Mouse (Mus musculus) liver, postnatal 0 days (tissue): ENCODE results near the gene Eef1e1. TPM values are rescaled to one million over a fixed set of nuclear protein-coding genes. Genes with fewer than 3 reads are reported as not detected.

Experiments used
- ATAC-seq: fragments of 200-750 bp; cut with Nextera tagmentation; 2 replicates; pipeline ENCODE4 v1.8.0; 2017; ENCODE audit warnings: mild to moderate bottlenecking, moderate library complexity
- DNase-seq: peaks from one replicate; pipeline ENCODE4 v3.0.0-alpha.2; 2016
- H3K27ac ChIP-seq: fragments of 300-500 bp; sonication (generic); 2 replicates; pipeline ENCODE4 v1.5.1; 2014; ENCODE audit warnings: antibody characterized with exemption, moderate library complexity, mild to moderate bottlenecking, low read depth
- H3K27me3 ChIP-seq: fragments of 300-500 bp; sonication (generic); 2 replicates; pipeline ENCODE4 v1.6.1; 2014; ENCODE audit warnings: low read length, control low read depth, mixed read lengths; ENCODE audit not compliant: insufficient read depth
- H3K36me3 ChIP-seq: fragments of 300-500 bp; sonication (generic); replicated peaks from 2 replicates; pipeline ENCODE4 v1.6.1; 2014; ENCODE audit warnings: mild to moderate bottlenecking, control low read depth, low read length, moderate library complexity, mixed read lengths; ENCODE audit not compliant: insufficient read depth
- H3K4me1 ChIP-seq: fragments of 300-500 bp; sonication (generic); 2 replicates; pipeline ENCODE4 v1.6.1; 2014; ENCODE audit warnings: antibody characterized with exemption, mild to moderate bottlenecking, control low read depth; ENCODE audit not compliant: insufficient read depth
- H3K4me2 ChIP-seq: fragments of 300-500 bp; sonication (generic); 2 replicates; pipeline ENCODE4 v1.6.1; 2014; ENCODE audit warnings: low read depth, mild to moderate bottlenecking, low read length, moderate library complexity, mixed read lengths
- H3K4me3 ChIP-seq: fragments of 300-500 bp; sonication (generic); 2 replicates; pipeline ENCODE4 v1.5.1; 2014; ENCODE audit warnings: low read depth, low read length
- H3K9ac ChIP-seq: fragments of 300-500 bp; sonication (generic); replicated peaks from 2 replicates; pipeline ENCODE4 v1.6.1; 2014; ENCODE audit warnings: mild to moderate bottlenecking, moderate library complexity
- H3K9me3 ChIP-seq: fragments of 300-500 bp; sonication (generic); 2 replicates; pipeline ENCODE4 v1.6.1; 2016; ENCODE audit warnings: mild to moderate bottlenecking, control low read depth, low read length, mixed read lengths
- CTCF ChIP-seq: sonication (generic); IDR thresholded peaks from 2 replicates; pipeline ENCODE4 v1.5.1; 2016; ENCODE audit warnings: antibody characterized with exemption, low read depth
- EP300 ChIP-seq: IDR thresholded peaks from 2 replicates; pipeline ENCODE4 v1.6.1; 2016; ENCODE audit warnings: antibody characterized with exemption, low read depth, mild to moderate bottlenecking
- WGBS: fragments of 180-500 bp; shearing (Covaris S2); extraction: QIAGEN DNeasy Blood & Tissue Kit; methylation state at CpG from one replicate; pipeline ENCODE4 v1.1.7; 2014; ENCODE audit not compliant: insufficient replicate concordance; 5-methylcytosine and 5-hydroxymethylcytosine counted together
- polyA plus RNA-seq: library from polyadenylated mRNA; unstranded; fragments of >200 nt; fragmentation: Nextera tagmentation; extraction: Ambion mirVana; gene quantifications from 2 replicates; pipeline ENCODE4 v1.2.1, GENCODE M21; 2015

Gene Eef1e1
- polyA plus RNA-seq, 1 experiment from 2014 or later, result 25.5 TPM

DNA sequence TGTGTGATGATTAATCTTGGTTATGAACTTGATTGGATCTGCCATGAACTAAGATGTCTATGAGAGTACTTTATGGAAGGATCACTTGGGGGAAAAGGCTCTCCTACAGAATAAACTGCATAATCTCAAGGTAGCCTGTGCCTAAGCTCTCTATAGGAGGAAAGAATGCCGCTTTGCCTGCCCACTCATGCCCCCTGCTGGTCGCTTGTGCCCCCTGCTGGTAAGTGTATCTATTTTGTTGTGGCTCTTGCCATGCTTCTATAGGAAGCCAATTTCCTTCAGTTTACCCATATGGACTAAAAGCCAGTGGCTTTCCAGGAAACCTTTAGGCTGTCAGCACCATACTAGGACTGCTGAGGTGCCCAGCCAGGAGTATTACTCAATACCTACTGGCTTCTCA, 9.7 kb upstream of the Eef1e1 start:
- DNase-seq, result peak; percentile 80
- TF ChIP-seq EP300 (no peak), CTCF (peak; percentile 88)
- 26% methylated on average over 2 of the region's 2 CpGs for WGBS
- H3K4me2 ChIP-seq, result no peak overlapping the region
- peak; percentile 61 for ATAC-seq
- no peaks in the 10 kb centered on the region for H3K27me3 ChIP-seq
- no peak overlapping the region for H3K4me3 ChIP-seq
- no peaks in the 10 kb centered on the region for H3K9me3 ChIP-seq
- H3K4me1 ChIP-seq, result no peaks in the 10 kb centered on the region
- no peak overlapping the region for H3K9ac ChIP-seq
- no peaks in the 10 kb centered on the region for H3K36me3 ChIP-seq
- H3K27ac ChIP-seq, result no peak overlapping the region

DNA sequence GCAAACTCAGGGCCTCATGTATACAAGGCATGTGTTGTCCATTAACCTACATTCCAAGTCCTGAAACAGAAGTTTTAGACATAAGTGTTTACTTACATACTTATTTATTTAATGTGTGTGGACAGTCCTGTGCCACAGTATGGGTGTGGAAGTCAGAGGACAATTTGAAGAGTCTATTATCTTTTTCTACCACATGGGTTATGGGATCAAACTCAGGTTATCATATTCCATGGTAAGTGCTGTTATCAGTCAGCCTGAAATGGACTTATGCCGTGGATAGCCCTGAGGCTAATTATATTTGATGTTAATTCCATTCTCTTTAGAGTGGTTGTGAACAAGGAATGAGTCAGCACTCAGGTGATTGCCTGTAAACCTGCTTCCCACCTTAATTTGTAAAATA, 5.9 kb upstream of the Eef1e1 start:
- peak overlapping the region; percentile 44; the same call in 1 of the 2 replicates for H3K4me2 ChIP-seq
- no peak overlapping the region for H3K4me3 ChIP-seq
- TF ChIP-seq CTCF (no peak), EP300 (peak; percentile 89)
- peaks cover 5% of the 10 kb centered on the region; the same call in 1 of the 2 replicates for H3K9me3 ChIP-seq
- peak; percentile 83 for ATAC-seq
- H3K27ac ChIP-seq, result no peak overlapping the region
- 37% methylated on average over 1 of the region's 1 CpGs for WGBS
- H3K36me3 ChIP-seq, result no peaks in the 10 kb centered on the region
- no peaks in the 10 kb centered on the region for H3K4me1 ChIP-seq
- no peak for DNase-seq
- H3K27me3 ChIP-seq, result no peaks in the 10 kb centered on the region
- H3K9ac ChIP-seq, result no peak overlapping the region

DNA sequence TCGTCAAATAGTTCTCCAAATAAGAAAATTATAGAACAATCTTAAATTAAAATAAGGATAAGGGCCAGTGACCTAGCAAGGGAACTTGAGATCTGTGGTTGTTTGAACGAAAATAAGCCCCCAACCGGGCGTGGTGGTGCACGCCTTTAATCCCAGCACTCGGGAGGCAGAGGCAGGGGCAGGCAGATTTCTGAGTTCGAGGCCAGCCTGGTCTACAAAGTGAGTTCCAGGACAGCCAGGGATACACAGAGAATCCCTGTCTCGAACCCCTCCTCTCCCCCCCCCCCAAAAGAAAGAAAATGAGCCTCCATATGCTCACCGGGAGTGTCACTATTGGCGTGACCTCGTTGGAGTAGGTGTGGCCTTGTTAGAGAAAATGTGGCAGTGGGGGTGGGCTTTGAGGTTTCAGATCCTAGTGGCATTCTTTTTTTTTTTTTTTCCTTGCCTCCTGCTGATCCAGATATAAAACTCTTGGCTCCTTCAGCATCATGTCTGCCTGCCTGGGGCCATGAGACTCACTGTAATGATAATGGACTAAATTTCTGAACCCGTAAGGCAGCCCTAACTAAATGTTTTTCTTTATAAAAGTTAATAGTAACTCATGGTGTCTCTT, 772 bp upstream of the Eef1e1 start:
- peaks cover 5% of the 10 kb centered on the region; the same call in 1 of the 2 replicates for H3K9me3 ChIP-seq
- H3K36me3 ChIP-seq, result peaks cover 17% of the 10 kb centered on the region
- no peaks in the 10 kb centered on the region for H3K27me3 ChIP-seq
- no peak overlapping the region for H3K9ac ChIP-seq
- H3K4me1 ChIP-seq, result peaks cover 15% of the 10 kb centered on the region
- DNase-seq (no peak), ATAC-seq (no peak)
- WGBS, result 80% methylated on average over 12 of the region's 12 CpGs
- no peak overlapping the region for H3K27ac ChIP-seq
- TF ChIP-seq CTCF (no peak), EP300 (no peak)
- no peak overlapping the region for H3K4me3 ChIP-seq
- H3K4me2 ChIP-seq, result no peak overlapping the region

DNA sequence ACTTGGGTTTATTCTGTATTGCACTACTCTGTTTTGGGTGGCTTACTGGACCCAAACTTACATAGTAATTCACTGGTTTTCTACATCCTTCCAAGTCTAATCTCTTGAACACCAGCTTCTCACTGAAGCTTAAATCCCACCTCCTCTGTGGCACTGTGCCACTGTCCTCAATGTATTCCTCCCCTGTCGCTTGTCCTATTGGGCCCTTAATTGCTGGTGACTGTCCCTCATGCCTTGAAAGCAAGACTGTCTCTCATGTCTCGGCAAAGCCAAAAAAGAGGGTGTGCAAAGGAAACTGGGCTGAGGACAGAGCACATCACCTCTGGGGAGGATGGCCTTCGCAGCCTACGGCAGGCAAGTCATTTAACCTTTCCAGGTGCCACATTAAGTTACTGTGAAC, 993 bp downstream of the Eef1e1 start:
- 14% methylated on average over 4 of the region's 4 CpGs for WGBS
- DNase-seq (no peak), ATAC-seq (no peak)
- H3K4me2 ChIP-seq, result peak overlapping the region; percentile 85
- H3K27me3 ChIP-seq, result no peaks in the 10 kb centered on the region
- H3K4me3 ChIP-seq, result peak overlapping the region; percentile 85
- TF ChIP-seq CTCF (no peak), EP300 (no peak)
- H3K36me3 ChIP-seq, result peaks cover 31% of the 10 kb centered on the region
- H3K27ac ChIP-seq, result no peak overlapping the region
- peaks cover 5% of the 10 kb centered on the region; the same call in 1 of the 2 replicates for H3K9me3 ChIP-seq
- peaks cover 15% of the 10 kb centered on the region for H3K4me1 ChIP-seq
- peak overlapping the region; percentile 79 for H3K9ac ChIP-seq

DNA sequence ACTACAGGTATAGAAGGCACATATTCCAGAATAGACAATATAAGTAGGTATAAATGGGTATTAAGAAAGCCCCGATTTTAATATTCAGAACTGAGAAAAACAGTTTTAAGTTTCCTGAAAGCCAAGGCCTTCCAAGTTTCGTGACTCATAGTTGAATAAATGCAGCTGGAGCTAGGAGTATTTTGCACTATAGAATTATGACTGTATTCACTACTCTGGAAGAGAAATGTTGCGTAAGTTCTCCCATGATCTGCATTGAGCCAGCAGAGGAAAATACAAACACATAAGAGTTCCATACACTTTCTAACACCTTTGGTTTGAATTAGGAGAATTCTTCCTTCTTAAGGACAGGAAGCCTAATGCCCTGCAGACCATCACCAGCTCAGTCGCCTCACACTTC, 8.6 kb downstream of the Eef1e1 start:
- TF ChIP-seq CTCF, result no peak
- no peak for TF ChIP-seq EP300
- H3K4me1 ChIP-seq, result no peaks in the 10 kb centered on the region
- no peaks in the 10 kb centered on the region for H3K9me3 ChIP-seq
- no peak for DNase-seq
- WGBS, result 89% methylated on average over 4 of the region's 4 CpGs
- no peak overlapping the region for H3K9ac ChIP-seq
- H3K4me2 ChIP-seq, result no peak overlapping the region
- H3K36me3 ChIP-seq, result peaks cover 75% of the 10 kb centered on the region
- no peak for ATAC-seq
- H3K27me3 ChIP-seq, result no peaks in the 10 kb centered on the region
- no peak overlapping the region for H3K4me3 ChIP-seq
- no peak overlapping the region for H3K27ac ChIP-seq

DNA sequence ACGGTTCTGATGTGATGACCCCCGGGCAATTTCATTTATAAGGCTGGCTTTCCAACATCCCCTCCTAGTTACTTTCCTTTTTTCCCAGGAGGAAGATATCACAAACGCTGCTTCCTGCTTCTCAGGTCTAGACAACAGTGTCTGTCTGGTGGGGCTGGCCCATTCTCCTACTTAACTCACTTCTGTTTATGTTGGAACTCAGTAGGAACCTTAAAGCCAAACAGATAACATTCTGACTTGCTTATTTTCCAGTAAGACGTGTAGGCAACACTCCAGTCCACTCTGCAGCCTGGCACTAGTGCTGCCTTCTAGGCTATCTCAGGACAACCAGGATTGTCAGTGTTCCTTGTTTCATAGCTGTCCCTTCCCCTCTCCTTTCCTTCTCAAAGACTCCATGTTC, 9.8 kb downstream of the Eef1e1 start:
- Histone ChIP-seq H3K9me3 (no peaks in the 10 kb centered on the region), H3K4me2 (no peak overlapping the region), H3K9ac (no peak overlapping the region), H3K36me3 (peaks cover 75% of the 10 kb centered on the region), H3K27ac (no peak overlapping the region), H3K4me1 (no peaks in the 10 kb centered on the region), H3K27me3 (no peaks in the 10 kb centered on the region), H3K4me3 (no peak overlapping the region)
- 80% methylated on average over 4 of the region's 4 CpGs for WGBS
- no peak for DNase-seq
- TF ChIP-seq CTCF (no peak), EP300 (no peak)
- ATAC-seq, result no peak
